Mouse (Mus musculus): ENCODE data around the gene Stx8.

Gene Stx8

GRCm38 (mm10) chr11:68037093-68037492, 71.1 kb downstream of the Stx8 start:
- DNase-seq: no peak

GRCm38 (mm10) chr11:68038101-68038500, 72.1 kb downstream of the Stx8 start:
- no peak for DNase-seq

- no peak for DNase-seq
Observed at GRCm38 (mm10) chr11:68044181-68044580, 78.2 kb downstream of the Stx8 start.

GRCm38 (mm10) chr11:68046916-68047315, 80.9 kb downstream of the Stx8 start:
- no peak for DNase-seq

- no peak for DNase-seq
Observed at GRCm38 (mm10) chr11:68049261-68050165, 83.5 kb downstream of the Stx8 start.

GRCm38 (mm10) chr11:68050725-68051124, 84.7 kb downstream of the Stx8 start:
- DNase-seq: no peak

- no peak for DNase-seq
Observed at GRCm38 (mm10) chr11:68051305-68051704, 85.3 kb downstream of the Stx8 start.

- DNase-seq: no peak
Observed at GRCm38 (mm10) chr11:68058466-68059201, 92.6 kb downstream of the Stx8 start.

- DNase-seq: no peak
Observed at GRCm38 (mm10) chr11:68060651-68061050, 94.7 kb downstream of the Stx8 start.

GRCm38 (mm10) chr11:68062116-68062515, 96.1 kb downstream of the Stx8 start:
- DNase-seq: no peak

GRCm38 (mm10) chr11:68067806-68068205, 101.8 kb downstream of the Stx8 start:
- DNase-seq: no peak

- DNase-seq: no peak
Observed at GRCm38 (mm10) chr11:68070086-68070485, 104.1 kb downstream of the Stx8 start.

GRCm38 (mm10) chr11:68071836-68072235, 105.8 kb downstream of the Stx8 start:
- DNase-seq: no peak

- DNase-seq: no peak
Observed at GRCm38 (mm10) chr11:68072597-68073210, 106.7 kb downstream of the Stx8 start.

- no peak for DNase-seq
Observed at GRCm38 (mm10) chr11:68074686-68075085, 108.7 kb downstream of the Stx8 start.

GRCm38 (mm10) chr11:68075331-68075730, 109.3 kb downstream of the Stx8 start:
- DNase-seq: no peak

- DNase-seq: no peak
Observed at GRCm38 (mm10) chr11:68079756-68080155, 113.8 kb downstream of the Stx8 start.

- no peak for DNase-seq
Observed at GRCm38 (mm10) chr11:68080999-68081398, 115.0 kb downstream of the Stx8 start.

- no peak for DNase-seq
Observed at GRCm38 (mm10) chr11:68082756-68083155, 116.8 kb downstream of the Stx8 start.

GRCm38 (mm10) chr11:68083562-68083961, 117.6 kb downstream of the Stx8 start:
- DNase-seq: no peak

- no peak for DNase-seq
Observed at GRCm38 (mm10) chr11:68086221-68086620, 120.2 kb downstream of the Stx8 start.

GRCm38 (mm10) chr11:68089426-68089825, 123.4 kb downstream of the Stx8 start:
- no peak for DNase-seq

- no peak for DNase-seq
Observed at GRCm38 (mm10) chr11:68089885-68090592, 124.0 kb downstream of the Stx8 start.
